Mouse (Mus musculus) myocyte (in vitro differentiated cells): ENCODE data around the gene A730049H05Rik. TPM values are rescaled to one million over a fixed set of nuclear protein-coding genes. Genes with fewer than 3 reads are reported as not detected.

Experiments used
- H3K27me3 ChIP-seq: one replicate; pipeline ENCODE4 v1.6.1; 2011; ENCODE audit not compliant: control insufficient read depth, insufficient read depth, insufficient read length
- H3K36me3 ChIP-seq: one replicate; pipeline ENCODE4 v1.6.1; 2011; ENCODE audit not compliant: control insufficient read depth, insufficient read depth
- H3K4me2 ChIP-seq: one replicate; pipeline ENCODE4 v1.6.1; 2011; ENCODE audit warnings: low read depth, control low read depth
- H3K4me3 ChIP-seq: one replicate; pipeline ENCODE4 v1.5.1; 2011; ENCODE audit warnings: mild to moderate bottlenecking, control low read depth, moderate library complexity
- H3K79me2 ChIP-seq: one replicate; pipeline ENCODE4 v1.6.1; 2011; ENCODE audit not compliant: control insufficient read depth, insufficient read depth
- H3ac ChIP-seq: one replicate; pipeline ENCODE4 v1.6.1; 2011; ENCODE audit not compliant: control insufficient read depth, insufficient read length
- CEBPB ChIP-seq: IDR thresholded peaks from 2 replicates; pipeline ENCODE4 v1.6.1; 2011; ENCODE audit warnings: mild to moderate bottlenecking, moderate library complexity; ENCODE audit not compliant: poor library complexity, insufficient read depth, severe bottlenecking
- E2F4 ChIP-seq: IDR thresholded peaks from one replicate; pipeline ENCODE4 v1.6.1; 2011; ENCODE audit warnings: mild to moderate bottlenecking, control low read depth, moderate library complexity; ENCODE audit not compliant: insufficient read depth
- MAX ChIP-seq: IDR thresholded peaks from one replicate; pipeline ENCODE4 v1.6.1; 2011; ENCODE audit warnings: low read depth, mild to moderate bottlenecking, control low read depth
- MYOD1 ChIP-seq, 3 experiments: IDR thresholded peaks; one replicate each; pipeline ENCODE4 v1.6.1; 2011; ENCODE audit warnings: control low read depth in 2 of 3, low read depth in 2 of 3, mild to moderate bottlenecking in 2 of 3, moderate library complexity in 1 of 3; ENCODE audit not compliant: insufficient read length in 2 of 3, control insufficient read depth in 1 of 3
- MYOG ChIP-seq, 3 experiments: IDR thresholded peaks; one replicate each; pipeline ENCODE4 v1.6.1; 2011; ENCODE audit warnings: control low read depth in 2 of 3, low read depth in 2 of 3, mild to moderate bottlenecking in 2 of 3; ENCODE audit not compliant: insufficient read length in 2 of 3, control insufficient read depth in 1 of 3, insufficient read depth in 1 of 3
- POLR2A ChIP-seq: IDR thresholded peaks from one replicate; pipeline ENCODE4 v1.6.1; 2011; ENCODE audit warnings: low read depth, mild to moderate bottlenecking, control low read depth, moderate library complexity; ENCODE audit not compliant: insufficient read length
- POLR2AphosphoS2 ChIP-seq: IDR thresholded peaks from one replicate; pipeline ENCODE4 v1.6.1; 2011; ENCODE audit warnings: low read depth, control low read depth; ENCODE audit not compliant: insufficient read length
- REST ChIP-seq: IDR thresholded peaks from one replicate; pipeline ENCODE4 v1.6.1; 2011; ENCODE audit warnings: mild to moderate bottlenecking, control low read depth, moderate library complexity; ENCODE audit not compliant: insufficient read depth, insufficient read length
- SRF ChIP-seq: IDR thresholded peaks from one replicate; pipeline ENCODE4 v1.6.1; 2011; ENCODE audit warnings: low read depth; ENCODE audit not compliant: control insufficient read depth, insufficient read length
- TCF12 ChIP-seq: IDR thresholded peaks from one replicate; pipeline ENCODE4 v1.6.1; 2011; ENCODE audit warnings: mild to moderate bottlenecking, control low read depth; ENCODE audit not compliant: poor library complexity, insufficient read depth, severe bottlenecking
- TCF3 ChIP-seq: IDR thresholded peaks from one replicate; pipeline ENCODE4 v1.6.1; 2011; ENCODE audit warnings: low read depth, control low read depth; ENCODE audit not compliant: insufficient read length
- USF1 ChIP-seq: IDR thresholded peaks from one replicate; pipeline ENCODE4 v1.6.1; 2011; ENCODE audit warnings: low read depth, mild to moderate bottlenecking, control low read depth, moderate library complexity
- polyA plus RNA-seq: library from polyadenylated mRNA; unstranded; fragments of >200 nt; fragmentation: generic; extraction: Trizol; gene quantifications from one replicate; pipeline ENCODE4 v1.2.1, GENCODE M21; 2012; ENCODE audit warnings: missing spikeins

Gene A730049H05Rik
- polyA plus RNA-seq, 1 experiment = 0.12 TPM

- Histone ChIP-seq H3K36me3 (no peaks in the 10 kb centered on the region), H3K4me3 (no peak overlapping the region), H3K79me2 (no peaks in the 10 kb centered on the region), H3K27me3 (no peaks in the 10 kb centered on the region), H3K4me2 (no peak overlapping the region), H3ac (no peak overlapping the region)
- TF ChIP-seq POLR2A = no peak
- no peak for TF ChIP-seq MYOD1 (IDR thresholded peaks at IDR 0.05; ENCODE audit: control insufficient read depth in 1 of 3, insufficient read length in 2 of 3, low read depth in 2 of 3)
- no peak for TF ChIP-seq USF1
- TF ChIP-seq TCF12 = no peak
- no peak for TF ChIP-seq REST
- TF ChIP-seq MYOG (IDR thresholded peaks at IDR 0.05; ENCODE audit: control insufficient read depth in 1 of 3, insufficient read depth in 1 of 3, insufficient read length in 2 of 3, low read depth in 2 of 3) = no peak
- no peak for TF ChIP-seq CEBPB
- no peak for TF ChIP-seq MAX
- TF ChIP-seq E2F4 = no peak
- no peak for TF ChIP-seq POLR2AphosphoS2
- TF ChIP-seq TCF3 = no peak
- no peak for TF ChIP-seq SRF
Measured at GRCm38 (mm10) chr6:92827360-92827759, 11.1 kb downstream of the A730049H05Rik start.

DNA sequence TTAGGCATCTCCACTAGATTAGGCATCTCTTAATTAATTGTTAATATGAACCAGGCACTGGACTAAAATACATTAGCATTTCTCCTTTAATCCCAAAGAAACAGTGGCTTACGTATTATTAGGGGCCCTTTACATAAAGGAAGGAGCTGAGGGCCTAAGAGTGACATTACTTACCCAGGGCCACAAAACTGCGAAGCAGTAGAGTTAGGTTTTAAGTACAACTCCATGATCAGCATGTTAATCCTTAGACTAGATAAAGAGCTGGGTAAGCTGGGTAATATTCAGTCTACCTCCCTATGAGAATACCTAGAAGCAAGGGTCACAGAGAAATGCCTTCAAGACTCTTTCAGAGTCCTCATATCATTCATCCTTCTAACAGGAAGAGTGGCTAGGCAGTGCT, 12.9 kb downstream of the A730049H05Rik start:
- H3K36me3 ChIP-seq = no peaks in the 10 kb centered on the region
- no peaks in the 10 kb centered on the region for H3K79me2 ChIP-seq
- H3K4me3 ChIP-seq = no peak overlapping the region
- no peaks in the 10 kb centered on the region for H3K27me3 ChIP-seq
- TF ChIP-seq MAX = no peak
- TF ChIP-seq POLR2AphosphoS2 = no peak
- TF ChIP-seq SRF = no peak
- no peak for TF ChIP-seq REST
- H3K4me2 ChIP-seq = no peak overlapping the region
- H3ac ChIP-seq = no peak overlapping the region

DNA sequence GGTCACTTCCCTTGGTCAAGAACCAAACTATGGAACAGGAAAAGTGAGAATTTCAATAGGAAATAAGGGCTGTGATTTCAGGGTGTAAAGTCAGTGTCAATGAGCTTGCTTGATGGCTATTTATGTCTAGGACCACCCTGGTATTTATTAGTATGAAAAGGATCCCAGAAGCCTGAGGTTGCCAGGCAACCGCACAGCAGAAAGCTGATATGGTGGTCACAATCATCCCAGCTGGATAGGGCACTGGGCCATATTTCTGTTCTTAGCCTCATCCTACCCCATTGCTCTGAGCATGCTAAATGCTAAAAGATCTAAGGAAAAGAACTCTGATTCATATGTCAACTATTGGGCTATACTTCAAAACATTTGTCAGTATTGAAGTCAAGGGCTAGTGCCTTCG, 14.8 kb downstream of the A730049H05Rik start:
- no peak overlapping the region for H3ac ChIP-seq
- TF ChIP-seq CEBPB (no peak), MYOD1 (IDR thresholded peaks at IDR 0.05; ENCODE audit: control insufficient read depth in 1 of 3, insufficient read length in 2 of 3, low read depth in 2 of 3) (no peak), SRF (no peak), POLR2AphosphoS2 (no peak), USF1 (no peak), E2F4 (no peak), REST (no peak), TCF3 (no peak), MAX (no peak), MYOG (IDR thresholded peaks at IDR 0.05; ENCODE audit: control insufficient read depth in 1 of 3, insufficient read depth in 1 of 3, insufficient read length in 2 of 3, low read depth in 2 of 3) (no peak), POLR2A (no peak), TCF12 (no peak)

GRCm38 (mm10) chr6:92842000-92842399, 25.7 kb downstream of the A730049H05Rik start:
- Histone ChIP-seq H3K36me3 (no peaks in the 10 kb centered on the region), H3K27me3 (no peaks in the 10 kb centered on the region), H3K4me3 (no peak overlapping the region), H3K79me2 (no peaks in the 10 kb centered on the region), H3K4me2 (no peak overlapping the region), H3ac (no peak overlapping the region)
- TF ChIP-seq MYOD1 (IDR thresholded peaks at IDR 0.05; ENCODE audit: control insufficient read depth in 1 of 3, insufficient read length in 2 of 3, low read depth in 2 of 3) (no peak), E2F4 (no peak)

More for the DNA sequence above, 14.8 kb downstream of the A730049H05Rik start:
- Histone ChIP-seq H3K27me3 (no peaks in the 10 kb centered on the region), H3K4me3 (no peak overlapping the region), H3K36me3 (no peaks in the 10 kb centered on the region), H3K79me2 (no peaks in the 10 kb centered on the region), H3K4me2 (no peak overlapping the region)

DNA sequence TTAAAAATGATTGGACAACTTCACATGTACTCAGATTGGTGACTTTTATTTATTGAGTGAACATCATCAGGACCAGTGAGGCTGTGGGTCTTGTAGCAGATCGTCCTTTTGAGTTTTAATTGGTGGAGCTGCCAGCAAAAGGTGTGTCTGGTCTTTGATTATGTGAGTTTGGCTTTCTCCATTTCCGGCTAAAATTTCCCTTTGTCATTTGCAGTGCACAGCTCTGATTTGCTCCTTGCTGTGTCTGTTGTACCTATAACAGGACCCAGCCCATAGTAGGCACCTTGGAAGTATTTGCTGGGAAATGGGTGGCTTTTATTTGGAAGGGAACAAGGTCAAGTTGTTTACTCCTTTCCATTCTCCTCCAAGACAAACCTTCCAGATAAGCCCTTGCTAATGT, 27.2 kb downstream of the A730049H05Rik start:
- Histone ChIP-seq H3K4me3 (no peak overlapping the region), H3ac (no peak overlapping the region), H3K27me3 (no peaks in the 10 kb centered on the region), H3K36me3 (no peaks in the 10 kb centered on the region), H3K79me2 (no peaks in the 10 kb centered on the region), H3K4me2 (no peak overlapping the region)
- TF ChIP-seq CEBPB = no peak

- Histone ChIP-seq H3K27me3 (no peaks in the 10 kb centered on the region), H3ac (no peak overlapping the region), H3K79me2 (no peaks in the 10 kb centered on the region), H3K36me3 (no peaks in the 10 kb centered on the region), H3K4me2 (no peak overlapping the region), H3K4me3 (no peak overlapping the region)
- TF ChIP-seq USF1 (no peak), SRF (no peak), REST (no peak), E2F4 (no peak), TCF3 (no peak), MAX (no peak), MYOD1 (IDR thresholded peaks at IDR 0.05; ENCODE audit: control insufficient read depth in 1 of 3, insufficient read length in 2 of 3, low read depth in 2 of 3) (no peak), CEBPB (no peak), POLR2A (no peak), TCF12 (no peak), MYOG (IDR thresholded peaks at IDR 0.05; ENCODE audit: control insufficient read depth in 1 of 3, insufficient read depth in 1 of 3, insufficient read length in 2 of 3, low read depth in 2 of 3) (no peak), POLR2AphosphoS2 (no peak)
Measured at GRCm38 (mm10) chr6:92845898-92846297, 29.6 kb downstream of the A730049H05Rik start.
